In genomic region chr2:148535562-148536180, GRCm38 (mm10) we compare ENCODE assay signal across 9 mouse cellular contexts.
DNase-seq lines count a peak whose midpoint lies in the region; ATAC-seq lines count a peak whose summit lies in the region.
"Had no signal": no experiment of that assay in that cellular context is flagged by ENCODE, and none has a peak within 500 bp of the region (broad histone marks: within the 10 kb centered on the region; RNA-seq: fewer than 3 reads in every experiment).

No protein-coding gene starts in this region.

- peak; percentile 72 for DNase-seq in heart, adult 18-20 months
- peak; percentile 73 for DNase-seq in 416B (ENCODE audit: low read depth)
- DNase-seq in adrenal gland, postnatal 25 days, result peak; percentile 55
- peak; percentile 80 for DNase-seq in heart, embryonic 10.5 days (ENCODE audit: low spot score)
- DNase-seq in layer of hippocampus, postnatal 10 days (ENCODE audit: low spot score in 2 of 2), result peak; percentile 30 to 38
- DNase-seq in right cerebral cortex, postnatal 14 days, result peak; percentile 38

- no peaks in the 10 kb centered on the region for H3K9me3 ChIP-seq in heart, embryonic 12.5 days (replicated peaks)
- H3K9me3 ChIP-seq in heart, embryonic 10.5 days, result no peaks in the 10 kb centered on the region
- H3K9me3 ChIP-seq: heart, embryonic 13.5 days had no signal

- H3K4me1 ChIP-seq in heart, embryonic 12.5 days (replicated peaks), result peaks cover 9% of the 10 kb centered on the region; the same call in 1 of the 2 replicates
- peaks cover 17% of the 10 kb centered on the region; the same call in 1 of the 2 replicates for H3K4me1 ChIP-seq in heart, embryonic 10.5 days

- H3K4me2 ChIP-seq in heart, embryonic 12.5 days, result no peak overlapping the region
- H3K4me2 ChIP-seq: heart, embryonic 13.5 days had no signal

- 63% methylated on average over 5 of the region's 5 CpGs for WGBS in heart, embryonic 12.5 days
- WGBS in heart, embryonic 10.5 days, result 55% methylated on average over 5 of the region's 5 CpGs

- no peak overlapping the region for H3K9ac ChIP-seq in heart, embryonic 12.5 days
- H3K9ac ChIP-seq: heart, embryonic 13.5 days had no signal

- no peak overlapping the region for H3K4me3 ChIP-seq in heart, embryonic 12.5 days
- H3K4me3 ChIP-seq in heart, embryonic 10.5 days, result no peak overlapping the region
- H3K4me3 ChIP-seq: heart, embryonic 13.5 days had no signal

- no peak for ATAC-seq in heart, embryonic 12.5 days (ENCODE audit: insufficient number of reproducible peaks, low FRiP score)
- ATAC-seq in inflammation-experienced regulatory T-cells, adult 6 months, result no peak

- H3K27ac ChIP-seq in heart, embryonic 12.5 days (ENCODE audit: poor library complexity, severe bottlenecking), result no peak overlapping the region
- H3K27ac ChIP-seq in heart, embryonic 10.5 days, result no peak overlapping the region
- H3K27ac ChIP-seq: heart, embryonic 13.5 days had no signal

- H3K27me3 ChIP-seq in heart, embryonic 12.5 days (replicated peaks), result no peaks in the 10 kb centered on the region
- no peaks in the 10 kb centered on the region for H3K27me3 ChIP-seq in heart, embryonic 10.5 days (ENCODE audit: insufficient read depth, poor library complexity, severe bottlenecking)
- H3K27me3 ChIP-seq: heart, embryonic 13.5 days had no signal

- H3K36me3 ChIP-seq in heart, embryonic 12.5 days, result no peaks in the 10 kb centered on the region
- H3K36me3 ChIP-seq in heart, embryonic 10.5 days, result no peaks in the 10 kb centered on the region
- H3K36me3 ChIP-seq: heart, embryonic 13.5 days had no signal
